Mouse (Mus musculus) gastrocnemius, postnatal 4 days (tissue): ENCODE data around the gene Ppp1r16b. TPM values are rescaled to one million over a fixed set of nuclear protein-coding genes. Genes with fewer than 3 reads are reported as not detected.

Experiments used
- DNase-seq, 2 experiments: peaks; one replicate each; pipeline ENCODE4 v3.0.0; 2021 to 2022; ENCODE audit warnings: low spot score in 2 of 2, mixed read lengths in 2 of 2
- total RNA-seq, 2 experiments: library from RNA; stranded (reverse); gene quantifications; 2 replicates each; pipeline ENCODE4 v1.2.3; 2021

Gene Ppp1r16b
- total RNA-seq, 2 experiments from 2014 or later: 8.3 to 9.1 TPM

- DNase-seq: no peak
These were observed 95.0 kb downstream of the Ppp1r16b start for GRCm38 (mm10) chr2:158760231-158760630.

GRCm38 (mm10) chr2:158762339-158762738, 97.1 kb downstream of the Ppp1r16b start:
- no peak for DNase-seq

- DNase-seq: peak; percentile 91 to 97
These were observed 102.6 kb downstream of the Ppp1r16b start, which contains the start of gene Fam83d for GRCm38 (mm10) chr2:158767742-158768339. TSS of gene Fam83d (plus strand) at chr2:158768093.

- no peak for DNase-seq
These were observed 103.2 kb downstream of the Ppp1r16b start for GRCm38 (mm10) chr2:158768350-158768749.

GRCm38 (mm10) chr2:158768771-158769170, 103.6 kb downstream of the Ppp1r16b start:
- no peak for DNase-seq

GRCm38 (mm10) chr2:158770126-158770757, 105.0 kb downstream of the Ppp1r16b start:
- DNase-seq: peak; percentile 52 to 62

- DNase-seq: no peak
These were observed 106.0 kb downstream of the Ppp1r16b start for GRCm38 (mm10) chr2:158771066-158771763.

GRCm38 (mm10) chr2:158772808-158773207, 107.6 kb downstream of the Ppp1r16b start:
- DNase-seq: no peak

- no peak for DNase-seq
These were observed 109.7 kb downstream of the Ppp1r16b start for GRCm38 (mm10) chr2:158774886-158775285.

- no peak for DNase-seq
These were observed 111.5 kb downstream of the Ppp1r16b start for GRCm38 (mm10) chr2:158776716-158777115.

GRCm38 (mm10) chr2:158777490-158777889, 112.3 kb downstream of the Ppp1r16b start:
- DNase-seq: no peak

GRCm38 (mm10) chr2:158778349-158778748, 113.2 kb downstream of the Ppp1r16b start:
- no peak for DNase-seq

GRCm38 (mm10) chr2:158781126-158781525, 115.9 kb downstream of the Ppp1r16b start:
- DNase-seq: no peak

- DNase-seq: no peak
These were observed 122.0 kb downstream of the Ppp1r16b start for GRCm38 (mm10) chr2:158786927-158787795.

GRCm38 (mm10) chr2:158794494-158795004, 129.4 kb downstream of the Ppp1r16b start, which contains the start of gene Dhx35:
TSS of gene Dhx35 (plus strand) at chr2:158794807.
- DNase-seq: peak; percentile 81 to 90

GRCm38 (mm10) chr2:158795043-158795442, 129.8 kb downstream of the Ppp1r16b start:
- no peak for DNase-seq

GRCm38 (mm10) chr2:158795875-158796274, 130.7 kb downstream of the Ppp1r16b start:
- DNase-seq: no peak

- DNase-seq: no peak
These were observed 134.1 kb downstream of the Ppp1r16b start for GRCm38 (mm10) chr2:158799328-158799727.

- no peak for DNase-seq
These were observed 135.6 kb downstream of the Ppp1r16b start for GRCm38 (mm10) chr2:158800788-158801187.

GRCm38 (mm10) chr2:158803575-158803974, 138.4 kb downstream of the Ppp1r16b start:
- DNase-seq: no peak

- DNase-seq: no peak
These were observed 150.5 kb downstream of the Ppp1r16b start for GRCm38 (mm10) chr2:158815686-158816085.
